Mouse (Mus musculus): Measurements from ENCODE around the gene Uqcrh.

Gene Uqcrh

GRCm38 (mm10) chr4:116074861-116075620, at the start of gene Uqcrh, which contains the start of gene Lrrc41:
TSS of gene Uqcrh (minus strand) at chr4:116075071.
TSS of gene Lrrc41 (plus strand) at chr4:116075269.
- DNase-seq, result peak; percentile 95

- peak; percentile 89 to 90 for DNase-seq
Observed at GRCm38 (mm10) chr4:116123602-116124519, 49.0 kb upstream of the Uqcrh start, which contains the start of the genes Rad54l and Pomgnt1. TSS of gene Rad54l (minus strand) at chr4:116123690. TSS of gene Pomgnt1 (plus strand) at chr4:116123840.

GRCm38 (mm10) chr4:116122762-116123161, 47.9 kb upstream of the Uqcrh start:
- no peak for DNase-seq

- no peak for DNase-seq
Observed at GRCm38 (mm10) chr4:116111486-116111885, 36.6 kb upstream of the Uqcrh start.

GRCm38 (mm10) chr4:116110695-116111094, 35.8 kb upstream of the Uqcrh start:
- DNase-seq, result no peak

- DNase-seq, result no peak
Observed at GRCm38 (mm10) chr4:116105278-116105677, 30.4 kb upstream of the Uqcrh start.

GRCm38 (mm10) chr4:116100959-116101358, 26.1 kb upstream of the Uqcrh start:
- DNase-seq, result no peak

GRCm38 (mm10) chr4:116097211-116097610, 22.3 kb upstream of the Uqcrh start:
- no peak for DNase-seq

DNA sequence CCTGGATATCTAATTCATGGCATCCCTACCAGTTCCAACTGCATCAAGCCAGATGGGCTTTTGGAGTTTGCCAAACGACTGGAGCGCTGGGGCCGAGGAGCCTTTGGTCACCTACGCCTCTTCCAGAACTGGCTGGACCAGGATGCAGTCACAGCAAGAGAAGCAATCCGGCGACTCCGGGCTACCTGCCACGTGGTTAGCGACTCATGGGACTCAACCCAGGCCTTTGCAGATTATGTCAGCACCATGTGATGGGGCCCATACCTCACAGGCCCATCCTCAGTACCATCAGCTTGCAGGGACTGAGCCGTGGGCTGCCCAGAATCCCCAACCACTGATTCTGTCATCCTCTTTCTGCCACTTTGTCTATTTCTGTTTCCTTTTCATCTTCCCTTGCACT, 21.4 kb upstream of the Uqcrh start:
- DNase-seq, result no peak

GRCm38 (mm10) chr4:116088510-116089249, 13.8 kb upstream of the Uqcrh start:
- DNase-seq, result no peak

- peak in 1 of 2 experiments; percentile 9 for DNase-seq
Observed at GRCm38 (mm10) chr4:116077240-116078095, 2.6 kb upstream of the Uqcrh start.

DNA sequence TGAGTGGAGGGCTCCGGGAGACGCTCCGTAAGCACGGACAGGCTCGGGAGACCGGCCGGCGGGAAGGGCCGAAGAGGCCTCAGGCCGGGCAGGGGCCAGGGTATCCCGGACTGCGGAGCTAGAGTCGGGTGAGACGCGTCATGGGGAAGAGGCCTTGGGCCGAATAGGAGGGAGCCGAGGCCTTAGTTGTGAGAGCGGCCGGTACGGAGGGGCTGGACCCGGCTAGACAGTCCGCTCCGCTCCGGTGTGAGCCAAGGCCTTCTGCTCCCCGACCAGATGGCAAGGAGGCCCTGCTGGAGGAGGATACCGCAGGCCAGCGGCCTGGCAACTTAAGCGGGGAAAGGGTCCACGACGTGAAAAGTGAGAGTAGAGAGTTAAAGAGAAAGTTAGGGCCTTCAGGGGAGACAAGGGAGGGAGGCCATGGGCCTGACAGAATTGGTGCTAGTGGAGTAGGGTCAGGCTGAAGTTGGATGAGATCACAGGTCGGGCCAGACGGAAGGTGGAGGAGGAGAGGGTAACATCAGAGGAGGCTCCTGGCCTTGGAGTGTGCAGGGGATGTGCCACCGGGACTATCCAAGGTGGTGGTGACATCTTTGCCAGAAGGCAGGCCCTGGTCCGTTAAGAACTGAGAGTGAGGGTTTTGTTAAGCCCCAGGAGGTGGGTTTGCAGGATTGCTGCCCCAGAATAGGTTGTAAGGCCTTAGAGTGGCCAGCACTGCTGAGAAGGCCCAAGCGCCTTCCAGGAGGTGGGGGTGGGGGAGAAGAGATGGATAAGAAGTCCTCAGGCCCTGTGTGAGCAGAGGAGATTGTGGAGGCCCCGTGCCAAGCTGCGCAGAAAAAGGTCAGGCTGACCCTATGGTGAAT, 1.7 kb upstream of the Uqcrh start:
- DNase-seq, result peak; percentile 13 to 54

GRCm38 (mm10) chr4:116075631-116076368, 929 bp upstream of the Uqcrh start:
- peak; percentile 59 to 84 for DNase-seq

- DNase-seq, result peak in 1 of 2 experiments; percentile 12
Observed at GRCm38 (mm10) chr4:116074145-116074675, 661 bp downstream of the Uqcrh start.

GRCm38 (mm10) chr4:116073146-116073545, 1.7 kb downstream of the Uqcrh start:
- DNase-seq, result peak in 1 of 2 experiments; percentile 17

DNA sequence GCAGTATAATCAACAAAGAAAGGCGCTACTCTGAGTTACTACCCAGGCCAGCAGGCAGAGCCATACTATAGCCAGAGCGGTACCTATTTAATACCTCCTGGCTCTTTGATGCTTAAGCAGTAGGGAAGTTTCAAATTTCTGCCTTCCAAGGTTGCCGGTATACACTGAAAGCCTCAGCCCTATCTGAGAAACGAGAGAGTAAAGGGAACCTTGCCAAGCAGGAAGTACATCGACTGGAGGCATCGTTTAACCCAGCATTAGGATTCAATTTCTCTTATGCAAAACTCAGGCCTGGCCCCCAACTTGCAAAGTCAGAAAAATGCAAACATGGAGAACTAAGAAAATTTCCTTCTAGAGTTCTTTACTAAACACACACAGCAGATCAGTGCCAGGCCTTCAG, 4.8 kb downstream of the Uqcrh start:
- no peak for DNase-seq

DNA sequence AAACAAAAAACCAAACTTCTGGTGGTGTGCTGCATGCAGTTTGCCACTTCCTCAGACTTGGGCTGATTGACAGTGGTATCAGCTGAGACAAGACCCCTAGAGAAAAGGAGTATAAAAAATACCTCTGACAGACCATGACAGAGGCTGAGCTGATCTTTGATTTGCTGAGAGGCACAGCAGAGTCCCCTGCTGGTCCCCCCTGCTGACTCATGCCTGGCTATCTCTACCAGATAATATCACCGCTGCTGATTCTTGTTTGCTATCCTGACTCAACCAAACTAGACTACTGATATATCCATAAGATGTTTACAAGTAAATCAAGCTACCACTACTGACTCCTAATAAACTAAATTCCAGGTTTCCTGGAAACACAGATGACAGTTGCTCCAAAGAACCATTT, 11.0 kb downstream of the Uqcrh start:
- DNase-seq, result no peak

DNA sequence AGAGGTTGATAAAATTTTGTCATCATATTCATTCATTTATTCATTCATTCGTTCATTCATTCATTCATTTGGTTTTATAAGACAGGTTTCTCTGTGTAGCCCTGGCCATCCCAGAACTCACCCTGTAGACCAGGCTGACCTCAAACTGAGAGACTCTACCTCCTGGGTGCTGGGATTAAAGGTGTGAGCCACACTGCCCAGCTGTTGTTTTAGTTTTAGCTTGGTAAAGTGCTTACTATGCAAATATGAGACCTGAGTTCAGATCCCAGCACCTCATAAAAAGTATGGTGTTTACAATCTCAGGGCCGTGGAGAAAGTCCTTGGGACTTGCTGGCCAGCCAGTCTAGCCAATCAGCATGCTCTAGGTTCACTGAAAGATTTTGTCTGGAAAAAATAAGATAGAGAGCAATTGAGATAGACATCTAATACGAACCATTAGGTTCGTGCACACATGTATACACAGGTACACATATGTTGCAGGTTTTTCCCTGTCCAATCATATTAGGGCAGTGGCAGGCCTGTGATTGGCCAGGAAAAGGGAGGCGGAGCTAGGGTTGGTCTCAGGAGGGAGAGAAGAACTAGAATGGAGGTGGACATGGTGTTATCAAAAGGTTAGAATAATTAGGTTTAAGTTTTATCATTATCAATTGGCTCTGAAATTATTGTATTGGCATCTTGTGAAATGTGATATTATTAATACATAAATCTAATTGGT, 15.7 kb downstream of the Uqcrh start:
- no peak for DNase-seq

DNA sequence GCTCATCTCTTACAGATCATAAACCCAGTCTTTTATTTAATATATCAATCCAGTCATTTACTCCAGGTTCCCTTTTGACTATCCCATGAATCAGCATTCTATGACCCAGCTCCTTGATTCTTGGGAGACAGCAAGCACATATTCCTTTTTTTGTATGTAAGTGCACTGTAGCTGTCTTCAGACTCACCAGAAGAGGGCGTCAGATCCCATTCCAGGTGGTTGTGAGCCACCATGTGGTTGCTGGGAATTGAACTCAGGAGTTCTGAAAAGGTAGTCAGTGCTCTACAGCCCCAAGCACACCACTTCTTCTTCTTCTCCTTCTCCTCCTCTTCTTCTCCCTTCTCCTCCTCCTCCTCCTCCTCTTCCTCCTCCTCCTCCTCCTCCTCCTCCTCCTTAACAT, 17.3 kb downstream of the Uqcrh start:
- no peak for DNase-seq
